Mouse (Mus musculus) common myeloid progenitor, adult 5-6 weeks (primary cell): ENCODE measurements around the gene Ugt1a5. TPM values are rescaled to one million over a fixed set of nuclear protein-coding genes. Genes with fewer than 3 reads are reported as not detected.

ENCODE experiments used
- ATAC-seq: replicated peaks from 2 replicates; pipeline ENCODE4 v1.8.0; 2016; ENCODE audit warnings: low read depth, mild to moderate bottlenecking, moderate TSS enrichment, inconsistent platforms; ENCODE audit not compliant: poor library complexity, severe bottlenecking
- total RNA-seq: library from RNA; stranded (forward); fragments of 200-1000, 187-1606 nt; gene quantifications from 2 replicates; pipeline ENCODE4 v1.2.3, GENCODE M21; 2017

The Ugt1a5 gene
- total RNA-seq, 1 experiment from 2014 or later = 0.41 TPM

DNA sequence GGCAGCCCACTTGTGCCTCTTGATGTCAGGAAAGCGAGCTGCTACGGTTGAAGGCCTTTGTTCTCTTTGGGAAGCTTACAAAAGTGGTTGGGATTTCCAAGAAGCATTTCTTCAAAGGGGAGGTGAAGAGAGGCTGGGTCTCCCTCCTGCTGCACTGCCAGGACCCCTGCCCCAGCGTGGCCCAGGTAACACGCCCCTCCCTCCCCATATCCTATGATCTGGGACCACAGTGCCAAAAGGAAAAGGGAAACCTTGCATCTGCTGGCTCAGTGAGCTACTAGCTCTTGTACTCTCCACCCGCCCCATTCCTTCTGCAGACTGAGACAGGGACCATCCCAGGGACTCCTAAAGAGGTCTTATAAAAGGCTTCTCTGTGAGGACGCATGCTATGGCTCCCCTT, 91.9 kb downstream of the Ugt1a5 start:
- no peak for ATAC-seq

DNA sequence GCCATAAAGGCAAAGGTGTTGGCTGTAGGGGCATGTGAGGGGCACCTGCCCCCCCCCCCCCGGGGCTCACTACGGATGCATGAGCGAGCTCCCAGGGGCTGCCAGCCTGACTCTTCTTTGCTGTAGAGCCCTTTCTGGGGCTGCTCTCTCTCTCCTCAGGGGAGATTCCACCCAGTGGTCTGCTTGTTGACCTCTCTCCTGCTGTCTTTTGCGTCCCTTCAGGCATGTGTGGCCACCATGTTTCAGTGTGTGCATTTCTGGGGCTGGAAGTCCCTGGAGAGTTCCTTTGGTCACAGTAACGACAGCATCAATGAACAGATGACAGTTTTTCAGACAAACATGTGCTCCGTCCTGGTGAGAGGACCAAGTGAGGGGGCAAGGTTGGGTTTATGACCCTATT, 92.5 kb downstream of the Ugt1a5 start:
- no peak for ATAC-seq

DNA sequence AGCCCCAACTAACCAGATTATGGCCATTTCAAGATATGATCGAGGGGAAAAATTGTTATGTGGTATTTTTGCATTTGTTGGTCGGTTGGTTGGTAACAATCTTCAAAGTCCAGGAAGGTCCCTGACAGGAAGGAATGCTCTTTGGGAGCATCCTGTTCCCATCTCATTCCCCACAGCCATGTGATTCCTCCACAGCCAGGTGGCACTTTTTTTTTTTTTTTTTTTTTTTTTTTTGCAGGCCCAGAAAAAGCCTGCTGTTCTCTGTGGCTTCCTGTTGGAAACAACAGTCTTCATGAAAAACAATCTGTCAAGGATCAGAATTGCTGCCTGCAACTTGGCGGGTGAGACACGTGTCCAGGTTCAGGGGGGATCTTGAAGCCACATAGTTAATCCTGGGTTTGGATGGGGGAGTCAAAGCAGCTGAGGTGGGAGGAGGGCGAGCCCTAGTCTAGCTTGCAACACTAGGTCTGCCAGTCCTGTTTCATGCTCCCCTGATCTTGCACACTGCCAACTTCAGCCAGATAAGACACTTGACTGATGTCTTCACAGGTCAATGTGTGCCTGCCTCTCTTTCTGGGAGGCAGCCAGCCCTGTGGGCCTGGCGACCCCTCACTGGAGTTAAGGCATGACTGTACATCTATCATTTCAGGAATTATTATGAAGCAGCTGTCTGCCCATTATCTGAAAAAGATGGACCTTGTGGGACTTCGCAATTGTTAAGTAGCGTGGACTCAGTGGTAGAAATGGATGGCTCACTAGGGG, 93.2 kb downstream of the Ugt1a5 start:
- peak; percentile 15 for ATAC-seq

DNA sequence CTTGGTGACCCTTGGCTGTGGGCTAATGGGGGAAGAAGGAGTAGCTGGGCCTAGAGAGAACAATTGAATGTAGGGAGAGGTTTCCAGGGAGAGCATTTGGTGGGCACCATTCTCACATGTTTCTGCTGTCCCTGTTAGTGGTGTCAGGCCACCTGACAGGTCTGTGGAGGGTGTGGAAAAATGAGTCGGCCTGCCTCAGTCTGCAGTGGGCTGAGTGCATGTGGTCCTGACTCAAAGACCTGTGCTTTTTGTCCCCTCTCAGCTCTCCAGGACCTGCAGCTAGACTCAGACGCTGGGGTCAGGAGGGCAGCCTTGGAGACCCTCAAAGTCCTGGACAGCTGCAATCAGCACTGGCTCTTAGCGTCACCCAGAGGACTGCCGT, 93.8 kb downstream of the Ugt1a5 start:
- no peak for ATAC-seq

DNA sequence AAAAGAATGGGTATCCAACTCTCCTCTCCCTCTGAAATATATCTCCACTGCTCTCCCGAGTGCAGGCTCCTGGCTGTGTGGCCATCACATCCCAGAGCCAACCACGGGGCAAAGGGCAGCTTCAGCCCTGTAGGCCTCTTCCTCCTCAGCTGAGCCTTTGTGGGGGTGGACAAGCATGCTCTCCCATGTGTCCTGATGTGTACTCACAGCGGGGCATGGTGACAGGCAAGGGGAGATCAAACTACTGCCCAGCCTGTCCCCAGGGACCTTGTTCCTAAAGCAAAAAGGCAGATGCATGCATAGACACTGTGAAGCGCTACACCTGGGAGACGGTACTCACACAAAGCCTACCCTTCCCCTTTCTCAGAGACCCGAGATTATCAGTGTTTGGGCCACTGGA, 94.3 kb downstream of the Ugt1a5 start:
- ATAC-seq = no peak

DNA sequence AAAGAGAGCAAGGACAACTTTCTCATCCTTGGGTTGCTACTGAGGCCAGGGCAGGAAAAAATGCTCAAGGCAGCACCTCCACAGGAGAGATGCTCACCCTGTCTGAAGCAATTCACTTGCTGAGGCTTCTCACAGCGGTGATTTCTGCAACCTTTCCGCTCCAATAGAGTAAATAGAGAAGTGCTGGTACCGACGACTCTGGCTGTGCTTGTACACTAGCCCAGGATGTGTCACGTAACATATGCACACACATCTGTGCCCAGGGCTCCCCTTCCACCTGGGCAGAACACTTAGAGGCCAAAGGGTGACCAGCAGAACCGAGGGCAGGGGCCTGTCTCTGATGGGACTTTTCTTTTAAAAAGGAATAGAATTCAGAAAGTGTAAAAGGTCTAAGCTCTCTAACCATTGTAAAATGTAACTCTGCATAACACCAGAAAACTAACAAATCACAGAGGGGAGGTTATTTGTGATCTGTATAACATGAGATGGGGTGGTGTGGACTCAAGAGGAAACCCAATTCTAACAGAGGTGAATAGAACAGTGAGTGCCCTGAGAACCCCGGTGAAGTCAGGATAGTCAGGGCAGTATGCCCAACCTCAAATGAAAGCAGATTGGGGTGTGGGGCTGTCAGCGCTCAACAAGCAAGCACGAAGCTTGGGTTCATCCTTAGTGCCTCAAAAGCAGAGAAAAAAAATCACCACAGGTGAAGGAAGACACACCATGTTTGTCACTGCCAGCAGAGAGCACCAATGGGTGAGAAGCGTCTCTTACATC, 95.0 kb downstream of the Ugt1a5 start:
- peak; percentile 2; the same call in 1 of the 2 replicates for ATAC-seq

DNA sequence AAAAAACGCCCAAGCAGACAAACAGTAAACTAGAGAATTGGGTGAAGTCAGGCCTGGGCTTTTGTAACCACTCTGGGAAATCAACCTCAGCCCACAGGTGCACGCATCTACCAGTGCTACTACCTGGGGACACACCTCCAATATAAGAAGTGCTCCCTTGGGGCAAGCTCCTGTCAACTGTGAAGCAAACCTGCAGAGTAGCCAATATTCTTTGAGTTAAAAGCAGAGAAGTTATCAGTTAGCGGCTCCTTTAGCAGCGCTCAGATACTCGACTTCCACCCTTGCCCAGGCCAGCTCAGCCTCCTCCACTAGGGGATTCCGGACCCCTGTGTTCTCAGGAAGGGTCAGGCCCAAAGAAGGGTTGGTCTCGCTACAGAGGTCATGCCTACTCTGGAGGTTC, 95.9 kb downstream of the Ugt1a5 start:
- no peak for ATAC-seq

DNA sequence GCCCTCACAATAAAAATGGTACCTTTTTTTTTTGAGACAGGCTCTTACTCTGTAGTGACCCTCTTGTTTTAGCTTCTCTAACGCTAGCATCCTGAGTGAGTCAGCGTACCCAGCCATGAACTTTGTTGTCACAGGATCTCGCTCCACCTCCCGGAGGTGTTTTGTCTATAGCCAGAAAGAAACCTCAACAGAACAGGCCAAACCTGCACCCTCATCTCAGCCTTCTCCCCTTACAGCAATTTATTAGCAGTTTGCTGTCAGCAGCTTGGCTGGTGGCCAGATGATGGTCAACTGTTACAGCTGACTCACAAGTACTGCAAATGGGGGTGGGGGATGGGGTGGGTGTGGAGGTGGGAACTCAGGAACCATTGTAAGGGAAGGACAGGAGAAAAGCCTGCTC, 96.4 kb downstream of the Ugt1a5 start:
- peak; percentile 6 for ATAC-seq

DNA sequence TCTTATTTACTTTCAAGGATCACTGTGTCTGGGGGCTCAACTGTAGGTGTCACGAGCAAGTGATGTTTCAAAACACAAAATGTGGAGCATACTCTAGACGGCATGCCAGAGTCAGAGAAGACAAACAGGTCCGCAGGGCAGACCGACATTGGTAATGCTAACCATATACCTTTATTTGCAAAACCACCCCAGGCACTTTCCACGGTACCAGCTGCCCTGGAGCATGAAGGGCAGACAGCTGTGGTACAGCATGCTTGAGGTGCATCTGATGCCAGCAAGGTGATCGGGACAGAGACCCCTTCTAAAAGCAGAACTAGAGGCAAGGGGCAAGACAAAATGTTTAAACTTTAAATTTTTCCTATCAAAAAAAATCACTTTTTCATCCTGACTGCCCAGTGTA, 97.1 kb downstream of the Ugt1a5 start:
- ATAC-seq = no peak

DNA sequence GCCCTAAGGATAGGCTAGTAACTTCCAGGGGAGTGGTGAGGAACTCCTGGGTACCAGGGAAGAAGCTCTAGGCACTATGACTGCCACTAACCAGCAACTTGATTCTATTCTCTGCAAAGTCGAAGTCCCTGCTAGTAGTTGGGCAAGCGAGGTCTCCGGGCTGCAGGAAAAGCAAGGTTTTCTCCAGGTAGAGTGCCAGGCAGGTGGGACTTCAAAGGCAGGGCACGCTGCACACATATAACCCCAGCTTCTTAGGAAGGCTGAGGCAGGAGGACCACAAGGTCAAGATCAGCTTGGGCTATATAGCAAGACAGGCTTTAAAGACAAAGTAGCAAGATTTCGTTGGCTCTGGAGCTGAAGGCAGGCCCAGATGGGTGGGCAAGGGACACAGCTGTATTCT, 98.0 kb downstream of the Ugt1a5 start:
- no peak for ATAC-seq

DNA sequence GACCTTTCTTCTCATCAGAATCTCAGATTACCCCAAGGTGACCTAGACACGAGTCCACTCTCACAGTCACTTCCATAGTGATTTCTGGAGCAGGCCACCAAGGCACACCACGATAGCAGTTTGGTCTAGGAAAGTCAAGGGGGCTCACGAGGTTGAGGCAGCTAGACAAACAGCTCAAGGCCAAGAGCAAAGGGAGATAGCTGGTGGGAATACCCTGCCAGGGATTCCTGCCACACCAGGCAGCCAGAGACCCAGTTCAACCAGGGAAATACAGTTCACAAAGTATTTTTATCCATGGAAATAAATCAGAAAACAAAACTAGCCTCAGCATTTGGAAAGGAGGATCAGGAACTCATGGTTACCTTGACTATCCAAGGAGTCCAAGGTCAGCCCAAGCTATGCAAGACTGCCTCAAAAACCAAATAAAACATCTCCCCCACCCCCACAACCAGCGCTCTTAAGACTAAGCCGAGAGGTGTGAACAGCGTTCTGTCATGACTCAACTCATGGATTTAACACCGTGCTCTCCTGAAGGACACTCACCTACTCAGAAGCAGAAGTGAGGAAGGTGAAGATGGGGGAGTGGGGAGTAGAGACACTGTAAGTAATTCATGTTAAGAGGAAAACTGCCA, 98.5 kb downstream of the Ugt1a5 start:
- ATAC-seq = no peak

DNA sequence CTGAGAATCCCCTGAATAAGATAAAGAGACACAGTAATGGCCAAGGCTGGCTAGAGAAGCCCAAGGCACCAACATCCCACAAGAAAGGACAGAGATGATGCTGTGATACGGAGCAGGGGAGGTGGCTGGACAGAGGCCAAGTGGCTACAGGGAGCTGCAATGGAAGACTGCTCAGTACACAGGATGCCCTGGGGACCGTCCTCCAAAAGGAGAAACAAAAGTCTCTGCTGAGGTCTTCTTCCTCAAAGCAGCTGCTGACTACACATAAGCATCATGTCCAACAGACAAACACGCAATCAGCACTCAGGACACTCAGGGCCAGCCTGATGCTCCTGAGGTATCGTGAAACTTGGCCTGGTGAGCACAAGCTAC, 99.0 kb downstream of the Ugt1a5 start:
- no peak for ATAC-seq

DNA sequence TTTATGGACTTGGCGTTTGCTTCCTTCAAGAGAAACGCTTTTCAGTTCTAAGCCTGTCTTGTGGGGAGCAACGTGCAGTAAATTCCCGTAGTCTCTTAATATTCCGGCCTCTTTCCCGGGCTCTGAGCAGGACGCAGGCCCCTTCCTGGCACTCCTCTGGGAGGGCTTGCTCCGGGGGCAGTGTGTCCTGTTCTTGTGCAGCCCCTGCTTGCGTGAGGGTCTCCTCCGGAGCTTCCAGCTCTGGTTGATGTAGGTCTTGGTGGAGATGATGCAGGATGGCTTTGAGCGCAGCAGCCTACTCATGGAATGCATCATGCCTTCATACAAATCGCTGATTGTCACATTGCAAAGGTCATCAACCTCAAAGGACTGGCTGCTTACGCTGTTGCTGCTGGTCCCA, 100.3 kb downstream of the Ugt1a5 start:
- no peak for ATAC-seq

DNA sequence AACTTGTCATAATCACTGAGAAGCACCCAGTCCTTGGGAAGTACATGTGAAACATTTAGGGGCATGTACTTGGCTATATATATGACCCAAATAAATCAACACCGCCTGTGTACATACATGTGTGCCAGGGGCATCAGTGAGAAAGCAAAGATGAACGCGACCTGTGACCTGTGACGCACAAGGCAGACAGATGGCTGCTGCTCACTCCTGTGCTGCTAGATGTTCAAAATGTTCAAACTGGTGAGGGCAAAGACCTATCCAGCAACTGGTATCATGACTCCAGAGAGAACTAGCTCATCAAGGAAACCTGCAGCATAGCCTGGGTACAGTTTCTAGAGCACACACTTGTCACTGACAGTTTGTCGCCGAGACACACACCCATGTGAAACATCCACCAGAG, 101.7 kb downstream of the Ugt1a5 start:
- ATAC-seq = no peak

DNA sequence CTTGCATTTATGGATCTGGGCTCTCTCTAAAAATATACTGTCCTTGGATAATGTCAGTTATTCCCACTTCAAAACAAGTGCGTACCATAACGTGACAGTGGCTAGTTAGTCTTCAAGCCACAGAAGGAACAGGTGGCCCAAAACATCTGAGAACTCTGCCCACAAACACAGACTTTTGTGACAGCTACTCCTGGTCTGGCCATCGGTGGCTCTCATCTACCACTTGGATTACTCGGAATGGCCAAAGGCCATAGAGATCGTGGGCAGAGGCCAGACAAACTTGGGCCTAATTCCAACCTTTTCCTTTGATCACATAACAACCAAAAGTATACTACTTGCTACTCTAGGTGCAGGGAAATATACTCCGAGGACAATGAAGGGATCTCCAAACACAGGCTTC, 102.3 kb downstream of the Ugt1a5 start:
- ATAC-seq = no peak

Other genes starting within 250 kb of the Ugt1a5 start
- gene Usp40, start 157.5 kb upstream of the Ugt1a5 start, total RNA-seq = 15.7 and 27.8 TPM in 2 replicates
- not detected in 2 replicates for gene Ugt1a10, start 110.6 kb upstream of the Ugt1a5 start, total RNA-seq
- not detected in 2 replicates for gene Ugt1a9, start 95.2 kb upstream of the Ugt1a5 start, total RNA-seq
- gene Ugt1a8, start 78.2 kb upstream of the Ugt1a5 start, total RNA-seq = not detected in 2 replicates
- gene Ugt1a7c, start 71.0 kb upstream of the Ugt1a5 start, total RNA-seq = 20.6 and 22.1 TPM in 2 replicates
- 0.91 and 4.2 TPM in 2 replicates for gene Ugt1a6b, start 62.8 kb upstream of the Ugt1a5 start, total RNA-seq
- 0.78 and 1.3 TPM in 2 replicates for gene Ugt1a6a, start 31.2 kb upstream of the Ugt1a5 start, total RNA-seq
- gene Ugt1a2, start 34.6 kb downstream of the Ugt1a5 start, total RNA-seq = not detected in 2 replicates
- gene Dnajb3, start 39.8 kb downstream of the Ugt1a5 start, total RNA-seq = 1.4 and 2.3 TPM in 2 replicates
- gene Ugt1a1, start 45.9 kb downstream of the Ugt1a5 start, total RNA-seq = 1.4 TPM in 1 of 2 replicates, not detected in the other
- gene Mroh2a, start 61.0 kb downstream of the Ugt1a5 start, total RNA-seq = 0.15 and 0.18 TPM in 2 replicates
- 186 and 205 TPM in 2 replicates for gene Hjurp, start 111.6 kb downstream of the Ugt1a5 start, total RNA-seq
- gene Trpm8, start 111.6 kb downstream of the Ugt1a5 start, total RNA-seq = not detected in 2 replicates
- gene Spp2, start 240.9 kb downstream of the Ugt1a5 start, total RNA-seq = not detected in 2 replicates